Mouse (Mus musculus): Measurements from ENCODE around the gene Stip1.
A peak's percentile ranks its signal among the peaks of the same experiment; 100 is the strongest.
"Not testable (repeated sequence)": the region's sequence is repeated elsewhere in the genome, so short reads cannot be mapped to it uniquely, and the experiment has no call there.

The Stip1 gene

DNA sequence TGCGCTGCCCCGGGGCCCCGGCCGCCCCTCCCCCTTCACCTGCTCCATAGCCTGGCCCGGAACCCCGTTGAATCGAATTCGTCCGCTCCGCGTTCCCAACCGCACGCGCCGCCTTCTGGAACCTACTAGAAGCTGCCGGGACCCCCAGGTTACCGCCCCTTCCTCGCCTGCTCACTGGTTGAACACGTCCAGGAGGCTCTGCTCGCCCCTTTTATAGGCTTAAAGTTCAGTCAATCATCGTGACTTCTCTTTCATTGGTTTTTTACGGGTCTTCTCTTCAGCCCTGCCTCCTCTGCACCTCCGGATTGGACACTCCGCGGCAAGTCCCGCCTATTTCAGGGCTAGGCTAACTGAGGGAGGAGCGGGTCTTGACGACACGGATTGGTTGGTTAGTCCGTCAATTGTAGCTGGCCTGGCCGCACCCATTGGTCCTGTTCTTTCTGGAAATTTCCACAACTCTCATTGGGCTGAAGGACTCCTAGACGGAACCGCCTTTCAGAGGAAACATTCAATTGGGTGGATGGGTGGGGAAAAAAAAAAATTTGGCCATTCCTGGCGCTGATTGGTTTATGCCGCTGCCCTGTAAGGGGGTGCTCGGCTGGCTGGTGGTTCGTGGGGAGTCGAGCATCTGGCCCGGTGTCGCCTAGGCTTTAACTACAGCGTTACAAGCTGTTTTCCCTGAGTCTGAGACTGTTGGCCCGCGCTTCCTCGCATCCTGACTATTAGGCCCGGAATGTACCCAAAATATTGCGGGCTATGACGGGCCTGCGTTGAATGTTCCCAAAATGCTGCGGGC, at the start of gene Stip1:
Gene Stip1, minus strand, starts transcription at position 127 of the 796 bp plus-strand sequence.
- DNase-seq = peak; percentile 98

DNA sequence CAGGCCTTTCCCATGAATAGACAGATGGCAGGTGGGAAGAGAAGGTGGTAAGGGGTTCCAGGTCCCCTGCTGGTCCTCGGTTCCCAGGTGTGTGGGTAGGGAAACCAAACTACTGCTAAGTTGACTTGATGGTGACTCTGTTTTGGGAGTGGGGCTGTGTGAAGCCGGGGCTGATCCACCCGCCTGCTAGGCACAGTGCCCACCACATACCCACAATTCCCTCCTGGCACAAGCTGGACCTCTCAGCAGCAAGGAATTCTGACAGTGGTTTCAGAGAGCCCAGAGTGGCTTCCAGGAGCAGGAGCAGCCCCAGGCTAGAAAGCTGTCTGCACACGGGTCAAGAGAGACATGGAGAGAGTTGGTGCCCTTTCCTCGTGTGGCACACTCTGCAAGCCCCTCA, 49.3 kb upstream of the Stip1 start:
- DNase-seq = no peak

DNA sequence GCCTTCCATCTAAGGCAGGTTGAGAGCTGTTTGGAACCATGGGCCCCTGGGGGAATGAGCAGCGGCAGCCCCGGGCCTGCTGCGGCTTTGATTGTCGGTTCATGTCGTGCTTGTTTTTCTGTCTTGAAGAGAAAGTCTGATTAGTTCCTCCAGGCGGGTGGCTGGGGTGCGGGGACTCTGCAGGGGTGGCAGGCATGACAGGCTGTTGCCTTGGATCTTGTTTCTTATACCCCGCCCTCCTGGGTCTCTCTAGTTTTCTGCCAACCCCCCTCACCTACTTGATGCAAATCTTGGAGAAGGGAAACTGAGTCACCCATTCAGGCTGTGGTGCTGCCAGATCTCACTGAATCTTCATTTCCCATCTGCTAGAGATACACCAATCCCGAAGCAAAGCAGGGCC, 48.8 kb upstream of the Stip1 start:
- no peak for DNase-seq

DNA sequence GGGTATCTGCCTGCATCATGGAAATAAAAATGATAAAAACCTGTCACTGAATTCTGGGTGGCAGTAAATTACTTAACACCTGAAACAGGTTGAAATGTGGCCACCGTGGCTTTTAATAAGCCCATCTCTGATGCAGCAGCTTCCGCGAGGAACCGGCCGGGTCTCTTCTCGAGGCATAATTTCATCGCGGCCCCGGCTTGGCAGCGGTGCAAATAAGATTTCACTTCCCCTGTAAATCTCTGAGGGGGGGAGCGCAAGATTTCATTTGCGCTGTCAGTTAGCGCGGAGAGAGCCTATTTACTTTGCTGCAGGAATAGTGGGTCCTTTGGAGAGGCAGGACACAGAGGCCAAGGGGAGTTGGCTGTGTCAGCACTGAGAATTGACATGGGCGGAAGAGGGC, 45.0 kb upstream of the Stip1 start:
- no peak for DNase-seq

DNA sequence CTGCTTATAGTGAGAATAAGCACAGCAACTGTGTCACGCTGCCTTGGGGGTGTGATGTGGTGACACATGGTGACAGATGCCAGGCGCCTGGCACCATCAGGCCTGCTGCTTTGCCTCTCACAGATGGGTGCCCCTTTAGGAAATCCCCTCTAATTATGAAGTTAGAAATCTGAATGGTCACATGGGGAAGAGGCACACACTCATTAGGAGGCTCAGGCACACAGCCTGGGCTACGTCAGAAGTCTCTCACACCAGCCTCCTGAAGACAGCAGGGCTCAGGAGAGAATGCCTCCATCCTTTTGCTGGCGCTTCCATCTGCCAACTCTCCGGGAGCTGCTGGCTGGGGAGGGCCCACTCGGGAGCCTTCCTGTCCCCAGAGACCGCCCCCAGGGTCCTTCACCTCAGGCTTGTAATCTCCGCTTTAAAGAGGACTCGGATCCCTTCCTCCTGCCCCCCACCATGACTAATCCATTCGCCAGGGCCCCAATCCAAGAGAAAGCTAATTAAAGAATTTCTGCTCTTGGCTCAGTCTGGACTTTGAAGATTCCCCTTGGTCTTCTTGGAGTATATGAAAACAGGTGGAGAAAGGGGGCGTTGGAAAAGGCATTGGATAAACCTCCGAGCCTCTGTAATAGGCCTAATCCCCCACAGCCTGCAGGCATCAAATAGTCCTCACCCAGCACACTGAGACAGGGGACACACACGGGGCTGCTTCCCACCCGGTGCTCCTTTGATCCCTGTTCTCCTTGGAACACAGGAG, 43.4 kb upstream of the Stip1 start:
- DNase-seq = no peak

DNA sequence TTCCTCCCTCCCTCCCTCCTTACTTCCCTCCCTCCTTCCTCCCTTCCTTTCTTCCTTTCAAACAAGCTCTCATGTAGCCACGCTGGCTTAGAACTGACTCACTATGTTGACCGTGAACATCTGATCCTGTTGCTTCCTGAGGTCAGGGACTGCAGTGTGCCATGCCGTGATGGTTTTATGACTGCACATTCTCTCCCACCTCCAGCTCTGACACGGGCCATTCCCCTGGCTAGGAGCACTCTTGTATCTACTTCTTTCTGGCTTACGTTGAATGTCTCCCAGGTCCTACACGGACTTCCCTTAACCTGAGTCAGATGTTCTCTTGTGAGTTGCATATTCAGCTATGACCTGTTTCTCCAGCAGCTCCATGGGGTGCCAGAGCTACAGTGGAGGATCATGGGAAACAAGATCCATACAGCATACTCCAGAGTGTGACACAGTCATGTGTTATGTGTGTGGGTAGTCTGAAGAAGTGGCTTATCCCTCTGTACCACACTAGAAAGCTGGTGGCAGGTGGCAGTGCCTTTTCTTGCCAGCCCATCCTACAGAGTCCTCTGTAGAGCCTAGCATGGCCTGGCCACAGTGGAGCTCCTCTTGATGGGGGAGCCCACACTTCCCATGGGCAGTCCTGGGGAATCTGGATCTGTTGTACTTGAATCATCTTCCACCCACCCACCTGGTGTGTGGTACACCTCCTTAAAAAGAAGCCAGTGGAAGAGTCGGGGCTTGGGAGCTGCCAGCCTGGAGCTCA, 41.9 kb upstream of the Stip1 start:
- no peak for DNase-seq

DNA sequence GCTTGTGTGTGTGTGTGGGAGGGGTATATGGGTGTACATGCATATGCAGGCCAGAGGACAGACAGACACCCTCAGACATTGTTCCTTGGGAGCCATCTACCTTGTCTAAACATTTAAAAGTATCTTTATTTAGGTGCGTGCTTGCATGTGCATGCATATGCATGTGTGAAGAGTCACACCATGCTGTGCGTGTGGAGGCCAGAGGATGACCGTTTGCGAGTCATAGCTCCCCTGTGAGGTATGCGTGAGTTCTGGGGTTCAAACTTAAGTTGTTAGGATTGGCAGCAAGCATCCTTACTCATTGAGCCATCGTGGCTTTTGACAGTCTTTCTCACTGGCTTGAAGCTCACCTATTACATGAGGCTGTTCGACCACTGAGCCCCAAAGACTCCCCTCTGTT, 38.5 kb upstream of the Stip1 start:
- no peak for DNase-seq

DNA sequence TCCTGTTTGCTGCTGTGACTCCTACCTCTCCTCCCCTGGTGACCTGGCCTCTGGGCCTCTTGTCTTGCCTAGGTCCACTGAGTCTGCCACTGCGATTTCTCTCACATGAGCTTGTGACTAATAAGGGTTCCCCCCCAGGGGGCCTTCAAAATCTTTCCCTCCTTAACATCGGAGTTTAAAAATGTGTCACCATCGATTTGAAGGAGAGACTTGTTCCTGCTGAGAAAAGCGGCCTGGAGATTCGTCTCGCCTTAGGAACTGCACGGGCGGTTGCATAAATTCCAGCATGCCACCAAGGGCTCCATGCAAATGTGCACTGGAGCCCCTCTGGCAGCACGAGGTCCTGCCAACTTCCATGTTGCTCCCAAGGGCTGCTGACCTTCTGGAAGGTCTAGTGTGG, 37.9 kb upstream of the Stip1 start:
- DNase-seq = no peak

DNA sequence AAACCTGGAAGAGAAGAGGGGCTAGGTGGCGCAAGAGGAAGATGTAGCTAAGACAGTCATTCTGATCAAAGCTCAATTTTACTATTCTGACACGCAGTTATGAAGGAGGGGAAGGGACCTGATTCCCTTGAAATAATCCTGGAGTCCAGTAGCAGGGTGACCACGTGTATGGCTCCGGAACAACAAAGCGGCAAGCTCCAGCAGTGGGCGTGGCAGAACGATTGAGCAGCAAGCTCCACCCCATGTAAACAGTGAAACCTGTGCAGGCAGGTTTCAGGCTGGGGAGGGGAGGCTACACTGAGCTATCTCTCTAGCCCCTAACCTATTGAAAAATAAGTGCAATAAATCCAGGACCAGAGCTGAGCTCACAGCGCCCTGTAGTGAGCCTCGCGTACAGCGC, 35.6 kb upstream of the Stip1 start:
- not testable (repeated sequence) for DNase-seq

DNA sequence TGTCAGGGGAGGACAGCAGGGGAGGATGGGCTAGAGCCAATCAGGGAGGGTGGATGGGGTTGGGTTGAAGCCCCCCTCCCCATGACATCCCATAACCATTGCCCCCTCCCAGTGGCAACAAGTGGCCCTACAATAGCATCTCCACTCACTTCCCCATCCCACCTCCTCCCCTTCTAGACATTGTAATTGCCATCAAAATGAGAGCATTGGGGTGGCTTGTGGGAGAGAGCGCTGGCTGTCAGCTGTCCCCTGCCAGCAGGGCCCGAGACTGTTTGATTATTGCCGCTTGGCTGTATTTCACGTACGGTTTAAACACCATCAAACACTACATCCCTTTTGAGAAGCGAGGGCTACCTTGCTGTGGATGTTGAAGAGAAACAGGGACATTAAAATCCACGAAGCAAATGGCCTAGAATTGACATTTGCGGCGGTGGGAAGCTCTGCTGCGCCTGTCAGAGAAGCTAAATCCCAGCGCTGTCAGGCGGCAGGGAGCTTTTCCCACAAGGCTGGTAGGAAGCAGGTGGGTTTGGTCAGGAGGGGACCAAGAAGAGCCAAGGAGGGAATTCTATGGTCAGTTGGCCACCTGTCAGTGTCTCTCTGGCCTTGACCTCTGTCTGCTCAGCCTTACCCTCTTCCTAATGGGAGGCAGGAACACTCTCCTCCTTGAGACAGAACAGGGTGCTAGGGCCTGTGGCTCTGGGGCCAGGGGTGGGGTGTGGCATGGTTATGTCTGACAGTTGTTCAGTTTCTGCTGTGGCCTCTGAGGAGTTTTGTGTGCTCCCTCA, 34.4 kb upstream of the Stip1 start:
- DNase-seq = no peak

DNA sequence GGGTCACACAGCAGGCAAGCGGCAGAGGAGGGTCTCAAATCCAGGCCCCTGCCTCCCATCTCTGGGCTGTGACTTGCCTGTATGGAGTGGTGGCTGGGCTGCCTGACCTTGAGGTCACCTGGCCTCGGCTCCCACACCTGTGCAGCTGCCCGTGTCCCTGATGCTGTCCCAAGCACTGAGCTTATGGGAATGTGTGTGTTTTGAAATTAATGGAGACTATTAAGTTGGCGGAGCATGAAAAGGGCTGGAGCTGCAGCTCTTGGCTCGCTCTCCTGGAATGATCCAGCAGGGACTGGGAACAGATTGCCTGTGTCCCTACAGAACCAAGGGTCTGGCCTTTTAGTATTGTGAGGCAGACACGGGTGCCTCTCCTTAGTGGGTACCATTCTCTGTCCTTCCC, 32.5 kb upstream of the Stip1 start:
- no peak for DNase-seq

DNA sequence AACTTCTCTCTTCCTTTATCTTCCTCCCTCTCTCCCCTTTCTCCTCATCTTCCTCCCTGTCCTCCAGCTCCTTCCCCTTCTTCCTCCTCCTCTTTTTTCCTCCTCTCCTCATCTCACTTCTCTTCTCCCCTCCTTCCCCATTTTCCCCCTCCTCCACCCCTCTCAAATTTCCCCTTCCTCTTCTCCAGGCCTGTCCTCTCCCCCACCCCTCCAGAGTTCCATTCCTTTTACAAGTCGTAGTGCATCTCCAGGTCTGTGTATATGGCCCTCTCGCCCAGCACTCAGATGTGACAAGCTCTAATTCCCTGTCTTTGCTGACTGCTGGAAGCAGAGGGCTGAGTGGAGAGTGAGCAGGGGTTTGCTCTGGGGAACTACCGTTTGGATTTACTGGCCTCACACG, 31.0 kb upstream of the Stip1 start:
- no peak for DNase-seq

DNA sequence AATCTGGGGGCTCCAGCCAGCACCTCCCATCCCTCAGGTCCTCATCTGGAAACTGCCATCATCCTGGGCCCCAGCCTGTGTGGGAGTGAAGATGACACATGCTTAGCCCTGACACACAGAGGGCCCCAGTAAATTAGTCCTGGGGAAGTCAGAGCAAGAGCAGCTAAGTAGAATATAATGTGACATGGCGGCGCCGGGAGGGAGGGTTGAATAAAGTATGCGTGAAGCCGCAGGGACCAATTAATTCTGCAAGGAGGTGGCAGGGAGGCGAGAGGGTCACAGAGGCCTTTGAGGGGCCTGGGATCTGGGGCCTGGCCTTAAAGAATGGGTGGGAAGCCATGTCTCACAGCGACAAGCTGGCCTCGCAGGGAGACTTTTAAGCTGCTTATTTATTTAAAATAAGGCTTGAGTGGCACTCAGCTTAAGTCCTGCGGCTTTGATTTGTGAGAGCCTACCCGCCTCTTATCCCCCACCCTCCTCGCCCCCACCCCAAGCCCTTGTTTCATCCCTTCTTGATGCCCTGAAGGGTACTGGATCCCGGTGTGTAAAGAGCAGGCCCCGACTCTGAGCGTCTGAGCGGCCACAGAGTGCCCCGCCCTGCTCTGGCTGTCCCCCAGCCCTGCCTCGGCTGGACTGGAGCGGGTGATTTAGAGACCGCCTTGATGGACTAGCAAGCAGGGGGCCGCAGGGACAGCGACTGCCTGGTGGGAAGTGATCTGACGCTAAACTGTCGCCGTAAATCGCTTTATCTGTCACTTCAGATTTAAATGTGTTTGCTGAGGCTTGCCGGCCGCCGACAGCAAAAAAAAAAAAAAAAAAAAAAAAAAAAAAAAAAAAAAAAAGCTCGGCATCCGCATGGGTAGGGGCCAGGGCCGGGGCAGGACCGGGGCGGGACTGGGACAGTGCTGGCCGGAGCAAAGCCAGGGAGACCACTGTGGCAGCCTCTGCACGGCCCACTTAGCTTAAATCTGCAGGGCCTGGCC, 30.3 kb upstream of the Stip1 start:
- no peak for DNase-seq

DNA sequence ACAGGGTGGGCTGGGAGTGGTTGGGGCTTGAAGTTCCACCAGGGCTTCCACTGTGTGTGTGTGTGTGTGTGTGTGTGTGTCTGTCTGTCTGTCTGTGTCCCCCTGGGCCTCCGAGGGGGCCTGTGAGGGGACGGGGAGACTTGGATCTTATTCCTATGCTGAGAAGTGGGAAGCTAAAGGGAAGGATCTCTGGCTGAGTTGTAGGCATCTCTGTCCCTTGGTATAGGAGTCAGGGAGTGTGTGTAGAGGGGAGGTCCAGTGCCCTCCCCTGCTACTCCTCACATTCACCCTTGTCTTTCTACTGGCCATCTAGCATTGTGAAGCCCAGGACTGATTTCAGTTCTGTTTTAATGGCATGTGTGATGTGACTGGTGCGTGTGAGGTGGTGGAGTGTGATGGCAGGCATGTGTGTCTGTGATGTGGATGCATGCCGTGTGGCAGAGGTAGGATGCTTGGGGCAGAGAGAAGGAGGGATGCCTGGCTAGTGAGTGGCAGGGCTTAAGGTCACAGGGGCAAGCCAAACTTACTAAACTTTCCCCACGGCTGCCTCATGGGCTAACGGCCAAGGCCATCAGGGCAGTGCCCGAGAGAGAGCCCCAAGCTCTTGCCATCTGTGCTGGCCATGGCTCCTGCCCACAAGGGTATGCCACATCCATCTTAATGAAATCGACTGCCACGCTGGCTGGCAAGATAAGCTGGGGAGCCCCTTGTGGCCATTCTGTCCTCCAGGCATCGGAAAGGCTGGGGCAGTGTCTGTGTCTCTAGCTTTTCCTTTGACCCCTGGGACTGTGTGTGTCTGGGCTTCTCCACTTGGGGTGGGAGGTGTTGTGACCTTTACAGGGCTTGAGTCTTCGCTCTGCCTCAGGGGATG, 29.1 kb upstream of the Stip1 start:
- DNase-seq = no peak

DNA sequence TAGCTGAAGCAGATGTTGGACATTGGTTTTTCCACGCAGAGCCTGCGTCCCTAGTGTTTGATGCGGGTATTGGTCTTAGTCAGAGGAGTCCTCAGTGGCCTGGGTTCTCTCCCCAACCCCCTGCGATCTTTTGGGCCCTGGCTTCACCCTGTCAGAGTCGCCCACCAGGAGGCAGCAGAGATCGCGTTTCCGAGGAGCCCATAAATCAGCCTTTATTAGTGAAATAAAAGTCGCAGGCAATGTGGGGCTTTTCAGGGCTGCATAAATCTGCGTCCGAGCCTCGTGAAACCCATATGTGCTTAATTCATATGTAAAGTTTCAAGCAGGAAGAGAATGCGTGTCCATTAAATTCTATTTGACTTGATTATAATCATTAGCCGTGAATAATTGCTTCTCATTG, 28.4 kb upstream of the Stip1 start:
- peak; percentile 87 for DNase-seq

DNA sequence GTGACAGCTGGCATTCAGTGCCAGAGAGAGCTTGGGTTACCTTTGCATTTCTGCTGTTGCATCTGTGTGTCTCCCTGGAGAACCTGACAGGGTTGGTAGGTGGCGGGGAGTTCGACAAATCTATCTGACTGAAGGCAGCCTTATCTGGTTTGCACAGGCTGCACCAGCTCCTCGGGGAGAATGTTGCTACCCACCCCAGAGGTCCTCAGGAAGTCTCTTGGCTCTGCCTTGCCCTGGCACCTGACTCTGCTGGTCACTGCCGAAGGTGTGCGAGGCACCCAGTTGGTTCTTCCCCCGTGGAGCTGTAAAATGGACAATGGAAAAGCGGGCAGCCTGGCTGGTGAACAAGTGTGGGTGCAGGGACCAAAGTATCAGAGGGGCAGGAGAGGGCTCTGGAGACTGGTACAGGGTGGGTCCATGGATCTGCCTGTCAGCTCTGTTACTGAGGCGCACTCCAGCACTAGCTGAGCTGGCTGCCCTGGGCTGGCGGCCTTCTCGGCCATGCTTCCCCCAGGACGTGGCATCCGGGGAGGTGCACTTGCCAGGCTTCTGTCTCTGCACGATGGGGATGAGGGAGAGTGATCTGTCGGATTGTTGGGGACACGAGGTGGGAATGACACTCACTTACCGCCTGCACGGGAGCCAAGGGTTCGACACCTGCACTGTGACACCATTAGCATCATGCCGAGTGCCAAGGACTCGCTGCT, 27.7 kb upstream of the Stip1 start:
- DNase-seq = peak; percentile 28

DNA sequence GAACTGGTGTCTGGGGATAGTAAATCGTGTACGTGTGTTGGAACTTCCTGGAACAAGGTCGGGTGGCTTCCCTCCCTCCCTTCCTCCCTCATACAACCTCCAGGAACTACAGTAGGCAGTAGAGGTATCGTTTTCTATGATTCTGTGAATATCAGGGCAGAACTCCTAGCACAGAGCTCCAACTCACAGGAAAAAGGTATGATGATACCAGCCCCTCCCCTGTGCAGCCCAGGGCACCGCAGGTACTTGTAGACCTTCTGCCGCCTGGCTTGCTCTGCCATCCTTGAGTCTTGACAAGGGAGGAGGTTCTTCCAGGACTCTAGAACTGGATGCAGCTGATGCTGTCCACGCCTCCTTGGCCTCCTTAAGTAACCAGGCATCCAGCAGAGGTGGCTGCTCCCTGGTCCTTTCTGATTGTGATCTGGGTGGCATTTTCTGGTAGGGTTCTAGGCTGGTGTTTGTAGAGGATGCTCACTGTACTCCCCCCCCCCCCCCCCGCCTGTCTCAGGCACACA, 27.1 kb upstream of the Stip1 start:
- DNase-seq = no peak

DNA sequence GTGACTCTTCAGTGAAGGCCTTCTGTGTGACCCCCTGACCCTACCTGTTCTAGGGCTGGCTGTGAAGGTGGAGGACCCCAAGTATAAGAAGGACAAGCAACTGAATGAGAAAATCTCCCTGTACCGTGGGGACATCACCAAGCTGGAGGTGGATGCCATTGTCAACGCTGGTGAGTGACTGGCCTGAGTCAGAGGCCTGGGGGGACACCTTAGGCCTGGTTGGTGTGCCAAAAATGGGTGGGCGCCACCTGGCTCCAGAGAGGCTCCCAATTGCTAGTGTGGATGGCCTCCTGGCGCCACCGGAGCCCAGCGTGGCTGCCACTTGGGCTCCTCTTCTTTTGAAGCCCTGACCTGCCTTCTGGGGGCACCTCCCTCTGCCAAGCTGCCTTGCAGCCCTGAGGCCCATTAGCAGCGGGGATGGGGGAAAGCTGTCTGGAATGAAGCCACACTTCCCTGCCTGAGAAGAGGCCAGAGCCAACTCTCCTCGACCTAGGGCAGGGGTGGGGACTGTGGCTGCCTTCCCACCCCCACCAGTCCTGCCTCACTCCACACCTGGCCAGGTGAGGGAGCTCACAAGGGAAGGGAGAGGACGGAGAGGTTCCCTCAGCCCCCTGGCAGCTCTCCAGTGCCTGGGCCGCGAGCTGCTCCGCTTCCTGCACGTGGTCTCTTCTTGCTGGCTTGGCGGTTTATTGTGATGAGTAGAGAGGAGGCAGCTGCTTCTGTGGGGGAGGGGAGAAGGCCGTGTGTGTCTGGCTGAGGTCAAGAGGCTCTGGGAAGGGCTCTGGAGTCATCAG, 26.5 kb upstream of the Stip1 start:
- DNase-seq = no peak

DNA sequence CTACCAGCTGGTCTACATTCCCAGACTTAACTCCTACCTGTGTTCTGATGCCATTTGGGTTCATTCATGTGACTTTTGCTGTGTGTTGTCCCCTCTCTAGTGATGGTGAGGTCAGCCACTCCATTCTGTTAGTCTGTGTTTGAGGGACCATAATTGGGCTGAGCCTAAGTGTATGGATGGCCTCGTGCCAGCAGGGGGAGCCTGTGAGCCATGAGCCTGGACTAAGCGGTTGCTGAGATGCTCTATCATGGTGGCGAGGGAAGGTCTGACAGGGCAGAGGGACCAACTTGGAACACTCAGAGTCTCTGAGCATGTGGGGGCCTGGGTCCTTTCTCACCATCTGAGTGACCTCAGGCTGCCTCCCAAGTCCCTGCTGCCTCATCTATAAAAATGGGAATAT, 24.8 kb upstream of the Stip1 start:
- DNase-seq = peak; percentile 84

All from cerebellum, adult 8-10 months (tissue).